Mouse (Mus musculus) hindbrain, embryonic 13.5 days (tissue): Measurements from ENCODE around the gene Med17. TPM values are rescaled to one million over a fixed set of nuclear protein-coding genes. Genes with fewer than 3 reads are reported as not detected.

Source experiments
- ATAC-seq: fragments of 200-750 bp; cut with Nextera tagmentation; 2 replicates; pipeline ENCODE4 v1.8.0; 2017; ENCODE audit warnings: moderate TSS enrichment; ENCODE audit not compliant: low FRiP score
- H3K27ac ChIP-seq: fragments of 300-500 bp; sonication (generic); 2 replicates; pipeline ENCODE4 v1.5.1; 2015; ENCODE audit warnings: inconsistent platforms, mild to moderate bottlenecking, moderate library complexity
- H3K27me3 ChIP-seq: fragments of 300-500 bp; sonication (generic); 2 replicates; pipeline ENCODE4 v1.6.1; 2015; ENCODE audit warnings: mild to moderate bottlenecking, inconsistent platforms
- H3K36me3 ChIP-seq: fragments of 300-500 bp; sonication (generic); 2 replicates; pipeline ENCODE4 v1.6.1; 2015; ENCODE audit warnings: mild to moderate bottlenecking, inconsistent platforms
- H3K4me1 ChIP-seq: fragments of 300-500 bp; sonication (generic); replicated peaks from 2 replicates; pipeline ENCODE4 v1.6.1; 2015; ENCODE audit warnings: inconsistent platforms
- H3K4me2 ChIP-seq: fragments of 300-500 bp; sonication (generic); 2 replicates; pipeline ENCODE4 v1.6.1; 2015; ENCODE audit warnings: inconsistent platforms, mild to moderate bottlenecking, moderate library complexity
- H3K4me3 ChIP-seq: fragments of 300-500 bp; sonication (generic); 2 replicates; pipeline ENCODE4 v1.5.1; 2015; ENCODE audit warnings: mild to moderate bottlenecking, inconsistent platforms
- H3K9ac ChIP-seq: fragments of 300-500 bp; sonication (generic); 2 replicates; pipeline ENCODE4 v1.6.1; 2015; ENCODE audit warnings: mild to moderate bottlenecking, inconsistent platforms
- H3K9me3 ChIP-seq: fragments of 300-500 bp; sonication (generic); 2 replicates; pipeline ENCODE4 v1.6.1; 2016; ENCODE audit warnings: inconsistent platforms
- WGBS: fragments of 180-500 bp; shearing (Covaris S2); methylation state at CpG from one replicate; pipeline ENCODE4 v1.1.7; 2015; 5-methylcytosine and 5-hydroxymethylcytosine counted together
- polyA plus RNA-seq: library from polyadenylated mRNA; unstranded; fragments of >200 nt; fragmentation: Nextera tagmentation; extraction: Ambion mirVana; gene quantifications from 2 replicates; pipeline ENCODE4 v1.2.1, GENCODE M21; 2015

Med17 gene
- polyA plus RNA-seq, 1 experiment from 2014 or later: 34.1 TPM

- Histone ChIP-seq H3K4me3 (no peak overlapping the region), H3K4me1 (peaks cover 21% of the 10 kb centered on the region), H3K36me3 (no peaks in the 10 kb centered on the region), H3K9me3 (no peaks in the 10 kb centered on the region), H3K9ac (no peak overlapping the region), H3K4me2 (no peak overlapping the region), H3K27me3 (peaks cover 18% of the 10 kb centered on the region; the same call in 1 of the 2 replicates), H3K27ac (no peak overlapping the region)
- WGBS: 50% methylated on average over 9 of the region's 9 CpGs
- no peak for ATAC-seq
Observed at GRCm38 (mm10) chr9:15241596-15241939, 38.2 kb downstream of the Med17 start.

- WGBS: 77% methylated on average over 6 of the region's 6 CpGs
- no peak for ATAC-seq
- Histone ChIP-seq H3K9me3 (no peaks in the 10 kb centered on the region), H3K9ac (no peak overlapping the region), H3K27me3 (peaks cover 18% of the 10 kb centered on the region; the same call in 1 of the 2 replicates), H3K36me3 (no peaks in the 10 kb centered on the region), H3K4me2 (no peak overlapping the region), H3K4me1 (peaks cover 21% of the 10 kb centered on the region), H3K27ac (no peak overlapping the region), H3K4me3 (no peak overlapping the region)
Observed at GRCm38 (mm10) chr9:15240863-15241595, 38.7 kb downstream of the Med17 start.

GRCm38 (mm10) chr9:15240006-15240405 lies 39.7 kb downstream of the Med17 start:
- no peak overlapping the region for H3K27ac ChIP-seq
- no peaks in the 10 kb centered on the region for H3K9me3 ChIP-seq
- H3K27me3 ChIP-seq: peaks cover 18% of the 10 kb centered on the region; the same call in 1 of the 2 replicates
- 93% methylated on average over 6 of the region's 6 CpGs for WGBS
- peak overlapping the region; percentile 11; the same call in 1 of the 2 replicates for H3K9ac ChIP-seq
- H3K36me3 ChIP-seq: no peaks in the 10 kb centered on the region
- H3K4me2 ChIP-seq: peak overlapping the region; percentile 78
- H3K4me1 ChIP-seq: peaks cover 21% of the 10 kb centered on the region
- H3K4me3 ChIP-seq: no peak overlapping the region
- no peak for ATAC-seq

GRCm38 (mm10) chr9:15239042-15239925 lies 40.4 kb downstream of the Med17 start, which contains the start of gene Vstm5:
TSS of gene Vstm5 (plus strand) at chr9:15239045.
- H3K4me3 ChIP-seq: peak within 1 kb of the TSS; percentile 54
- peak; percentile 96 for ATAC-seq
- H3K36me3 ChIP-seq: no peaks in the 10 kb centered on the region
- 5% methylated on average over 35 of the region's 35 CpGs for WGBS
- H3K9ac ChIP-seq: peak within 1 kb of the TSS; percentile 80
- H3K4me2 ChIP-seq: peak within 1 kb of the TSS; percentile 78
- no peaks in the 10 kb centered on the region for H3K9me3 ChIP-seq
- H3K27me3 ChIP-seq: peaks cover 18% of the 10 kb centered on the region; the same call in 1 of the 2 replicates
- peaks cover 21% of the 10 kb centered on the region for H3K4me1 ChIP-seq
- H3K27ac ChIP-seq: peak within 1 kb of the TSS; percentile 83

GRCm38 (mm10) chr9:15238297-15238990 lies 41.3 kb downstream of the Med17 start:
- Histone ChIP-seq H3K4me1 (peaks cover 21% of the 10 kb centered on the region), H3K27me3 (peaks cover 18% of the 10 kb centered on the region; the same call in 1 of the 2 replicates), H3K4me2 (peak overlapping the region; percentile 78), H3K36me3 (no peaks in the 10 kb centered on the region), H3K9ac (peak overlapping the region; percentile 80), H3K27ac (peak overlapping the region; percentile 83), H3K9me3 (no peaks in the 10 kb centered on the region), H3K4me3 (peak overlapping the region; percentile 54)
- WGBS: 80% methylated on average over 16 of the region's 16 CpGs
- peak; percentile 47 for ATAC-seq

- no peak overlapping the region for H3K4me3 ChIP-seq
- H3K27ac ChIP-seq: no peak overlapping the region
- no peaks in the 10 kb centered on the region for H3K36me3 ChIP-seq
- peaks cover 21% of the 10 kb centered on the region for H3K4me1 ChIP-seq
- H3K27me3 ChIP-seq: peaks cover 18% of the 10 kb centered on the region; the same call in 1 of the 2 replicates
- H3K9me3 ChIP-seq: no peaks in the 10 kb centered on the region
- no peak for ATAC-seq
- H3K4me2 ChIP-seq: peak overlapping the region; percentile 10; the same call in 1 of the 2 replicates
- H3K9ac ChIP-seq: peak overlapping the region; percentile 80; the same call in 1 of the 2 replicates
- 55% methylated on average over 14 of the region's 14 CpGs for WGBS
Observed at GRCm38 (mm10) chr9:15237516-15238296, 42.0 kb downstream of the Med17 start.

DNA sequence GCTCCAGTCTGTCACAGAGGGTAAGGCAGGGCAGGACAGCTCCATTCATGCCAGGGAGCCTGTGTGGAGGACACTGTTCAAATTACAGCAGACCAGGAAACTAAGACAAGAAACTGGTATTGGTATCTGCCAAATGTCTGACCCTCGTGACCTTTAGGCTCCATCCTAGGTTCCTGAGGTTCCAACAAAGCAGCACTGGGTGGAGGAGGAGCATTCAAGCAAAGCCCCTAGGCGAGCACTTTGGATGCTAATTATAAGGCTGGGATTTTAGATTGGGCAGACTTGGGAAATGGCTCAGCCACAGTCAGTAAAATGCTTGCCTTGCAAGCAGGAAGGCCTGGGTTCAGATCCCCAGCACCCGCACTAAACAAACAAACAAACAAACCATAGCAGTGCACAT lies 43.7 kb downstream of the Med17 start:
- ATAC-seq: no peak
- no peaks in the 10 kb centered on the region for H3K36me3 ChIP-seq
- H3K4me1 ChIP-seq: peaks cover 21% of the 10 kb centered on the region
- 71% methylated on average over 3 of the region's 3 CpGs for WGBS
- H3K4me2 ChIP-seq: no peak overlapping the region
- H3K4me3 ChIP-seq: no peak overlapping the region
- H3K27me3 ChIP-seq: peaks cover 18% of the 10 kb centered on the region; the same call in 1 of the 2 replicates
- no peak overlapping the region for H3K9ac ChIP-seq
- H3K9me3 ChIP-seq: no peaks in the 10 kb centered on the region
- no peak overlapping the region for H3K27ac ChIP-seq

- H3K4me2 ChIP-seq: no peak overlapping the region
- no peaks in the 10 kb centered on the region for H3K36me3 ChIP-seq
- no peak overlapping the region for H3K27ac ChIP-seq
- 100% methylated on average over 1 of the region's 1 CpGs for WGBS
- H3K4me1 ChIP-seq: peaks cover 10% of the 10 kb centered on the region
- no peaks in the 10 kb centered on the region for H3K9me3 ChIP-seq
- H3K27me3 ChIP-seq: peaks cover 11% of the 10 kb centered on the region; the same call in 1 of the 2 replicates
- ATAC-seq: no peak
- H3K4me3 ChIP-seq: no peak overlapping the region
- H3K9ac ChIP-seq: no peak overlapping the region
Observed at GRCm38 (mm10) chr9:15233604-15234003, 46.1 kb downstream of the Med17 start.

GRCm38 (mm10) chr9:15232445-15232844 lies 47.3 kb downstream of the Med17 start:
- Histone ChIP-seq H3K4me2 (no peak overlapping the region), H3K27me3 (peaks cover 2% of the 10 kb centered on the region; the same call in 1 of the 2 replicates), H3K4me1 (no peaks in the 10 kb centered on the region), H3K36me3 (no peaks in the 10 kb centered on the region), H3K9ac (no peak overlapping the region), H3K4me3 (no peak overlapping the region), H3K9me3 (no peaks in the 10 kb centered on the region), H3K27ac (no peak overlapping the region)
- ATAC-seq: no peak
- WGBS: 94% methylated on average over 3 of the region's 3 CpGs

DNA sequence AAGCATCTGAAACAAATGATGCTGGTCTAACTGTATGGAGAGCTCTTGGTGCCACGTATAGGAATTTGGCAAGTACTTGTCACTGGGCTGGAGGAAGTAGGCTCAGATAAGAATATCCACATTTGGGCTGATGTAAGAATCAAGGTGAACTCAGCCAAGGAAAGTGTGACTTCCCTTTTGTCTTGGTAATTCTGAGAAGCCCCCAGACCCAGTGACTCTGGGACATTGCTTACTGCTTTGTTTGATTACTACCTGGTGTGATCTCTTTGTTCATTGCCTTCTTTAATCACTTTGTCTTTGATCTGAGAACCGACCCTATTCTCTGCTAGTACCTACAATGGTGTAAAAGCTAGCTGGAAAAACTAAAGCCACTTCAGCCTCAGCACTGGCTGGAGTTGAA lies 54.8 kb downstream of the Med17 start:
- Histone ChIP-seq H3K4me2 (no peak overlapping the region), H3K27ac (no peak overlapping the region), H3K27me3 (no peaks in the 10 kb centered on the region), H3K4me1 (no peaks in the 10 kb centered on the region), H3K9ac (no peak overlapping the region), H3K4me3 (no peak overlapping the region), H3K9me3 (no peaks in the 10 kb centered on the region), H3K36me3 (no peaks in the 10 kb centered on the region)
- WGBS: 41% methylated on average over 2 of the region's 2 CpGs
- no peak for ATAC-seq

- ATAC-seq: no peak
- H3K9ac ChIP-seq: no peak overlapping the region
- no peaks in the 10 kb centered on the region for H3K4me1 ChIP-seq
- H3K9me3 ChIP-seq: no peaks in the 10 kb centered on the region
- no peak overlapping the region for H3K27ac ChIP-seq
- WGBS: 86% methylated on average over 1 of the region's 1 CpGs
- H3K36me3 ChIP-seq: no peaks in the 10 kb centered on the region
- no peak overlapping the region for H3K4me2 ChIP-seq
- H3K4me3 ChIP-seq: no peak overlapping the region
- no peaks in the 10 kb centered on the region for H3K27me3 ChIP-seq
Observed at GRCm38 (mm10) chr9:15213695-15214094, 66.0 kb downstream of the Med17 start.
